Mouse (Mus musculus) urinary bladder, postnatal 10 days (tissue): ENCODE measurements around the gene Tsks.
A peak's percentile ranks its signal among the peaks of the same experiment; 100 is the strongest.

Experiments used
- DNase-seq: peaks from one replicate; pipeline ENCODE4 v3.0.0; 2022; ENCODE audit warnings: low spot score

Gene Tsks

DNA sequence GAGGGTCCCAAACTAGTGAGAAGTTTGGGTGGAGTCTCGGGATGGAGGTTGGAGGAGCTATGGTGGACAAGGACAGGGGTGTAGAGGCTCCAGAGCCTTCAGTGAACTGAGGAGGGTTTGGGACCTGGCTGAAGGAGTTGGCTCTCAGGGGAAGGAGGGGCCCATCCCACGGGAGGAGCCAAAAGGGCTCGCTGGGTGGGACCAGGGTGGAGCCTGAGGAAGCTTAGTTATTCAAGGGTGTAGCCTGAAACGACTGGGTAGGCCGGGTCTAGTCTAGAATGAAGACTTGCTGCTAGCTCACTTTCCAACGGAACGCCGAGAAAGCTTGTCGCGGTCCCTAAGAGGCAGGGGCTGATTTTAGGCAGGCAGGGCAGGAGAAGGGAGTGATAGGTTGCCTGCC lies 9.0 kb downstream of the Tsks start:
- DNase-seq, result no peak

DNA sequence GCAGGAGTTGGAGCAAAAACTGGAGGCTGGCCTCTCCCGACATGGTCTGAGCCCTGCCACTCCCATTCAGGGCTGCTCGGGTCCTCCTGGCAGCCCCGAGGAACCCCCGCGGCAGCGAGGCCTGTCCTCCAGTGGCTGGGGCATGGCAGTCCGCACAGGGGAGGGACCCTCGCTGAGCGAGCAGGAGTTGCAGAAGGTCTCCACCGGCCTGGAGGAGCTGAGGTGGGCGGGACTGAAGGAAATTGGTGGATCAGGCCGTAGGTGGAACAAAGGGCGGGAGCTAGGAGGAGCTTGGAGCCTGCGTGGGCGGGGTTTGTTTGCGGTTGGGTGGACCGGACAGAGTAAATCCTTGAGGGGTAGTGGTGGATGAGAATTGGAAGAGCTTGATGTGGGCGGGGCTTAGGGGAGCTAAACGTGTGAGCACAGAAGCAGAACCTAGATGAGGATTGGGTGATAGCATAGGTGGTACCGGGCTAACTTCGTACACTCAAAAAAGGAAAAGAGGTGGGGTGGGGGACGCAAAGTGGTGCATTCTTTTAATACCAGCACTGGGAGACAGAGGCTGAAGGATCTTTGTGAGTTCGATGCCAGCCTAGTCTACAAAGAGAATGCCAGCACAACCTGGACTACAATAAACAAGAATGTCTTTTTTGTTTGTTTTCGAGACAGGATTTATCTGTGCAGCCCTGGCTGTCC lies 9.8 kb downstream of the Tsks start:
- DNase-seq, result peak; percentile 76

DNA sequence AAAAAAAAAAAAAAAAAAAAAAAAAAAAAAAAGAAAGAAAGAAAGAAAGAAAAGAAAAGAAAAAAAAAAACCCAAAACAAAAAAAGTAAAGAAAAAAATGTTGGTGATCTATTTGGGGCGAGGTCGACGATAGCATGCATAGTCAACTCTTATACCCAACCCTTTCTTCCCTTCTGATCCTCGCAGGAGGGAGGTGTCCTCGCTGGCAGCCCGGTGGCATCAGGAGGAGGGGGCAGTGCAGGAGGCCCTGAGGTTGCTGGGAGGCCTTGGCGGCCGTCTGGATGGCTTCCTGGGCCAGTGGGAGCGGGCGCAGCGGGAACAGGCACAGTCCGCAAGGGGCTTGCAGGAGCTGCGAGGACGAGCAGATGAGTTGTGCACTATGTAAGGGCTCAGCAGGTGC lies 10.6 kb downstream of the Tsks start:
- DNase-seq, result no peak

DNA sequence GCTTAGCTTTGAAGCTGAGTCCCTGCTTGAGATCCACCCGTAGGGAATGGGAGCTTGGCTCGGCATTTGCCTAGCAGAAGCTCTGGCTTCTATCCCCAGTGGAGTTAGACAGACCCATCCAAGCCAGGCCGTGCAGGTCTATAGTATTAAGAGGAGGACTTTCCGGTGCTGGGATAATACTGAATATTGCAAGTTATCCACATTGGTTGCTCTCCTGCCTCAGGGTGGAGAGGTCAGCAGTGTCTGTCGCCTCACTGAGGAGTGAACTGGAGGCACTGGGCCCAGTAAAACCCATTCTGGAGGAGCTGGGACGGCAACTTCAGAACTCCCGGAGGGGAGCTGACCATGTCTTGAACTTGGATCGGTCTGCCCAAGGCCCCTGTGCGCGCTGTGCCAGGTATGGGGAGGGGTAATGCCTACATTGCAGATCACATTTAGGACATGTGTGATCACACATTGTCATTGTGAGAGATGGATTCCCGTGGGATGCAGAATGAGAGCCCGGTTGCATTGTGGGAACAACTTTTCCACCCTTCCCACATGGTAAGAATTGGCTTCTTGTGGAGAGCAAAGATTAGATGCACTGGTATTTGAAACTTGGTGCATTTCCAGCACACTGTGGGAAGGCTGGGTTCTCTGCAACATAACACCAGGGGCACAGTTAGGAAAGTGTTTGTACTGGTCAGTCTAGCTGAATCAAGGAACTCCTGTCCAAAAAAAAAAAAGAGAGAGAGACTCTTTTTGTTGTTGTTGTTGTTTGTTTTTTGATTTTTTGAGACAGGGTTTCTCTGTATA lies 11.3 kb downstream of the Tsks start:
- DNase-seq, result no peak

DNA sequence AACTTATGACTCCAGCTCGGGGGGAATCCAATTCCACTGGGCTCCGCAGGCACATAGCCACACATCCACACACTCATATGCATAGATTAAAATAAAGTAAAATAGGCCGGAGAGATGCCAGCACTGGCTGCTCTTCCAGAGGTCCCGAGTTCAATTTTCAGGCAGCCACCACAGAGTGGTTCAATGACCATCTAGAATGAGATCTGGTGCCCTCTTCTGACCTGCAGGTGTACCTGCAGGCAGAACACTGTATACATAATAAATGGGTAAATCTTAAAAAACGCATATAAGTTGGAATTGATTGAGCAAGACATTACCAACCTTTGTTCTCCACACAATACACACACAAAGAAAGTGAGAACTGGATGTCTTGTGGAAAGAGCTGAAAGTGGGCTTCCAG lies 12.6 kb downstream of the Tsks start:
- DNase-seq, result no peak

DNA sequence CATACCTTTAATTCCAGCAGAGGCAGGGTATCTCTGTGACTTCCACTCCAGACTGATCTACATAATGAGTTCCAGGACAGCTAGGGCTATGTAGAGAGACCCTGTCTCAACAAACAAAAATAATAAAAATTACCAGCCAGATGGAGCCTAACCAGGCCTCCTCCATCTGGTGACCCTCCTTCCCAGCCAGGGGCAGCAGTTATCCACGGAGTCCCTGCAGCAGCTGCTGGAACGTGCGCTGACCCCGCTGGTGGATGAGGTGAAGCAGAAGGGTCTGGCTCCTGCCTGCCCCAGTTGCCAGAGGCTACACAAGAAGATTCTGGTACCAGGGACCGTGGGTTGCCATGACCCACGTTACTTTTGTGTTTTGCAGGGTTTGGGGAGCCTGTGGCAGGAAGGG lies 13.3 kb downstream of the Tsks start:
- no peak for DNase-seq

DNA sequence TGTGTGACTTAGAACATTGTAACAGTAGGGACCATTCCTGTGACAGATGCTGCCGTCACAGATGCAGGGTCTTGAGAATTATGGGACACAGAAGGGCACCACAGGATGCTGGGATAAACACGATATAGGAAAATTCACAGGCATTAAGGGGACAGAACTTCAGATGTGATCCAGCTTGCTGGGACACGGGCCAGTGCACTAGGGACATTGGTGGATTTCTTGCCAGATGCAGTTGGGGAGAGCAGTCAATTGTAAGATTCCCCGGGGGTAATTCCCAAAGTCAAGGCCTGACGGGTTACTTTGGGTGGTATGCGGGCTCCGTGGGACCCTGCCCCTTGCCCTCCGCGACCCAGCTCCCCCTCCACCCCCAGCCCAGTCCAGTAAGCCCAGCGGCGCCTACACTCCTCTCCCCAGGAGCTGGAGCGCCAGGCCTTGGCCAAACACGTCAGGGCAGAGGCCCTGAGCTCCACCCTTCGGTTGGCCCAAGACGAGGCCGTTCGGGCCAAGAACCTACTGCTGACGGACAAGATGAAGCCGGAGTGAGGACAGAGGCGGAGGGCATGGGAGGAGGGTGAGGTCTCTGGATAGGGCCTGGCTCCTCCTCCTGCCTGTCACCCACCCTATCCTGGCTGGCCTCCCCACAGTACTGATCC lies 14.3 kb downstream of the Tsks start:
- DNase-seq, result no peak

DNA sequence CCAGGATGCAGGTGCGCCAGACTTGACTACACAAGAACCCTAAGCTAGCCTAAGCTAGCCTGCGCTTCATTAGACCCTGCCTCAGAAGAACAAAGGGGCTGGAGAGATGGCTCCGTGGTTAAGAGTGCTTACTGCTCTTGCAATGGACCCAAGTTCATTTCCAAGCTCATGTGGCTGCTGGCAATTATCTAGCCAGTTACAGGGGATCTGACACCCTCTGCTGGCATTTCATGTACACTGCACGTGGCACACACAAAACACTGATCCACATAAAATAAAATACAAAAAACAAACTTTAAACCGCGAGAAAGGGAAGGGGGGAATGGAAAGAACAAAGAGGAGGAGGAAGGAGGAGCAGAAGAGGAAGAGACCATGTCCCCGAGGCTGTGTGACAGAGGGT lies 15.2 kb downstream of the Tsks start:
- no peak for DNase-seq

DNA sequence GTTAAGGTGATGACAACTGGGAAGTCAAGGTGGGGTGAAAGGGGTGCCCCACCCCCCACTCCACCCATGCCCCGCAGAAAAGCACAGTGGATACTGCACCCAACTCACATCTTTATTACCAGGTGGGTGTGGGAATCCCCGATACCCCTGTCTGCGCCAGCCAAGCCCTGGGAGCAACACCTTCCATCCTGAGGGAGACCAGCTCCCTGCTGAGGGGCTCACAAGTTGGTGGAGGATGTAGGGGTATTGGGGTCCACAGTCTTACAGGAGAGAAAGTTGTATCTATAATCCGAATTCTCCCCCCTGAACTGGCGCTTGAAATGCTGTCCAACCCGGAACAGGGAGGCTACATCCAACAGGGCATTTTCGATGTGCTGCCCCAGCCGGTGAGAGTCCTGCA lies 16.3 kb downstream of the Tsks start:
- DNase-seq, result no peak

DNA sequence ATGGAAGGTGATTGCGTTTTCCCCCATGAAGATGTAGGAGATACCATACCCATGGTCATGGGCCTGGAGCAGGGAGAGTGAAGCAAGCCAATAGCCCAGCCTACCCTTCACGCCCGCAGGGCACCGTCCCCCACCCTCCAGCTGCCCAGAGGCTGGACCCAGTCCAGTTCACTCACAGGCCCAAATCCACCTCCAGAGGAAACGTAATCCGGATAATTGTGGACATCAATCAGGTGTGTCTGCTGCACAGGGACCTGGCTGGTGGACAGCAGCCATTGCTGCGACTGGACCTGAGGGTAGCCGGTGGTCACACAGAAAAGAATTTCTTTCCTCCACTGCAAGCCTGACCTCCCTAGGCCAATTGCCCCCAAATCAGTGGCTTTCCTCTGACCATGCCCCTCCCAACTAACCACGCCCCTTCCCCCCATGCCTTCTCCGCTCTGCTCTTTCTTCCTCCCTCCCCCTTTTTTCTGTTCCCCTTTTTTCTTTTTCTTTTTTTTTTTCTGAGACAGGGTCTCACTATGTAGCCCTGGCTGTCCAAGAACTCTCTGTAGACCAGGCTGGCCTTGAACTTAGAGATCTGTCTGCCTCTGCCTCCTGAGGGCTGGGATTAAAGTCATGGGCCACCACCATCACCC lies 17.0 kb downstream of the Tsks start:
- no peak for DNase-seq

DNA sequence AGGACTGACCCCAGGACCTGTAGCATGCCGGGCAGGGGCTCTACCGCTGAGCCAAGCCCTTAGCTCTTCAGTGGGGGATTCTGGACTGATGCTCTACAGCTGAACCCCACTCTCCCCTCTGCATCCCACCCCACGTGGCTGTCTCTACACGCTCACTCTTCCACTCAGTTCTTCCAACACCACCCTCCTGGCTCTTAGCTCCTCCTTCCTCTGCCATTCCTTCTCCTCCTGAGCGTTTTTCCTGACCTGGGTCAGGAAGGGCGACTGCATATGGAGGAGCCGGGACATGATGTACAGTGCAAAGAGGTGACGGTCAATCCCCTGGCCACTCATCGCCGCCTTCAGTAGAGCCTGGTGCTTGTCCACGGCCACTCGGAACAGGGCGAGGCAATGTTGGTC lies 17.5 kb downstream of the Tsks start:
- no peak for DNase-seq

DNA sequence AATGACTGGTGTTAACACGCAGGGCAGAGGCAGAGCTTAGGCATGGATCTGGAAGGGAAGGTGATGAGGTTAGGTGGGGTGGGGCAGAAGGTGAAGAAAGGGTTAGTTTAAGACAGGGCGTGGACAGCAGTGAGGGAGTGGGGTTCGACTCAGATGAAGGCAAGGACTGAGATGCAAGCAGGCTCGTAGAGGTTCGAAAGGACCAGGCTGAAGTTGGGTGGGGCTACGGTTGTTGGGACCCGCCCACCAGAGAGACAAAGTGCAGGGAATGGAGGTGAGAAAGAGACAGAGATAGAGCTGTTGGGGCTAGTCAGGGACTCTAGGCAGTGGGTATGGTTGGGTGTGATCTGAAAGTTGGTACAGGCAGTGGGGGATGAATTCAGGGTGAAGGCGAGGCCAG lies 19.3 kb downstream of the Tsks start:
- no peak for DNase-seq

DNA sequence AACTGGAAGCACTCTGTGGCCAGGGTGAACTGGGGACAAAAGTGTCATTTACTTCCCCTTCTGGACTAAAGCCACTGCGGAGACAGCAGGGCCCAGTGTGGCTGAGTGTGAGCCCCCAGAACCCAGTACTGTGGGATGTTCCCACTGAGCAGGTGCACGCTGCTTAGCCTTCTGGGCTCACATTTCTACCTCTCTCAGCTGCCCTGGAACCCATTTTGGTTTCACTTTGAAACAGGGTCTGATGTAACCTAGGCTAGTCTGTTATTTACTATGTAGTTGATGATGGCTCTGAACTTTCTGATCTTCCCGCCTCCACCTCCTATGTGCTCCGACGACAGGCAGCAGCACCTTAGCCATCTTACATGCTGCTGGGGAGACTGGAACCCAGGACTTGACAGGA lies 19.8 kb downstream of the Tsks start:
- DNase-seq, result no peak

DNA sequence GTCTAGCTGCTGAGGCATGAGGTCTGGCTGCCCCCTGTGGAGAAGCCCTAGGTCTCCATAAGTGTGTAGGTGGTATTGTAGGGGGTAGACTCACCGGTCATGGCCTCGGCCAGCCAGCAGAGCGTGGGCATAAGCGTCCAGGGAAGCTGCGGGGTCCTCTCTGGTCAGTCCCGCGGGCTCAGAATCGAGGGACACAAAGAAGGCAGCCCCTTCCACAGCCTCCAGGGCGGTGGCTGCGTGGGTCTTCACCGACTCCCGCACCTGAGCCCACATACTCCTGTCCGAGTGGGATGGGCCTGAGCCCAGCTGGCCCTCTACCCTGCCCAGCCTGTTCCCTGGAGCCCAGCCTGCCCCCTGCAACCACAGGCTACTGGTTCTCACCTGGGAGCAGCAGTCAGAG lies 22.0 kb downstream of the Tsks start:
- DNase-seq, result no peak

DNA sequence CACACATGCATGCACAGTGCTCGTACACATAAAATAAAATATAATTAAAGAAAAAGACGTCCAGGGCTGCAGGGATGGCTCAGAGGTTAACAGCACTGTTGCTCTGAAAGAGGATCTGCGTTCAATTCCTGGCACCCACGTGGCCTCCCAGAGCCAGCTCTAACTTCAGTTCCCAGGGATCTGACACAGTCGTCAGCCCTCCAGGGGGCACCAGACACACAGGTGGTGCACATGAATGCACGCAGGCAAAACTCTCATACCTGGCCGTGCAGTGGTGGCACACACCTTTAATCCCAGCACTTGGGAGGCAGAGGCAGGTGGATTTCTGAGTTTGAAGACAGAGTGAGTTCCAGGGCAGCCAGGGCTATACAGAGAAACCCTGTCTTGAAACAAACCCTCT lies 23.0 kb downstream of the Tsks start:
- no peak for DNase-seq

DNA sequence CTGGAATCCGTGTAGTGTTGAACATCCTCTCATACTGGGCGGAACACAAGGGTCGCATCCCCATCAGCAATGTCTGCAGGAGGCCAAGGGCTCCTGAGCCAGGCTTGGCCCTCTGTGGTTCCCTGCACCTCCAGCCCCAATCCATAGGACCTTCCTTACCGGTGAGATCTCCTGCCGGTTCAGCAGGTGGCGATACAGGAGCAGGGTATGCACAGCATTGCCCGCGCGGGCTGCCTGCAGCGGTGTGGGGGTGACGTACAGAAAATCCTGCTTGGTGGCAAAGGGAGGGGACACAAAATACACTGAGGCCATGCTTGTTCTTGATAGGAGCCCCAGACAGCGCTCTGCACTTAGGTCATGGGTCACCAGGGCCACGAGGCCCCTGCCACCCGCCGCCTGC lies 23.6 kb downstream of the Tsks start:
- no peak for DNase-seq

DNA sequence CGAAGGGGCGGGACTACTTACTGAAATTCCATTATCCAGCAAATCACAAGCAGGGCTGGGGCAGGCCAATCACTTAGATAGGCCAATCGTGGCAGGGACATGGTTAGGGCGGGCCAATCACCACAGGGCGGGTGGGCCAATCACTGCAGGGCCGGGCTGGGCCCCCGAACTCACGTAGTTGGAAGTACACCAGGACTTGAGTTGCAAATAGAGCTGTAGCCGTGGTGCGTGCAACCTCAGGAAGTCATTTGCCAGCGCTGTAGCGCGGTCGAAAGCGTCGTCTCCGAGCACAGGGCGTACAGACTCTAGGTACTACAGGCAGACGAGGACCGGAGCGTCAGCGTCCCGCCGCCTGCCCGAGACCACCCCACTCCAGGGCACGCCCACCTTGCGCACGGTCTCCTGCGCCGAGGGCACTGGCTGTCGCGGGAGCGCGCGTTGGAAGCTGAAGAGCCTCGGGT lies 27.3 kb downstream of the Tsks start:
- DNase-seq, result peak; percentile 45

DNA sequence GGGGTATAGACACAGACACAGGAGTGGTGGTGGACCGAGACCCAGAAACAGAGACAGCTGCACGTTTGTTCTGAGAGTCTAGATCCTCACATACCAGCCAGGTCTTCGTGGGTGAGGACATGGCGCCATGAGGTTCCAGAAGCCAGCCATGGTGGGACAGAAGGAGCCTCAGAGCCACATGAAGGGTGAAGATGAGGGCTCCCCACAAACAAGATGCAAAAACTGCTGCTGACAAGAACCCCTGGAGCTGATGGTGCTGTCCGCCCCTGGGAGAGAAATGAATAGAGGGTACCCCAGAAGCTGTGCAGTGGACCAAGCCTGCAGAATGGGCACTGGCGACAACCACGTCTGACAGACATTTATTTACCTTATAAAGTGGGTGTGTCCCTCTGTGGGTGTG lies 28.1 kb downstream of the Tsks start:
- no peak for DNase-seq

DNA sequence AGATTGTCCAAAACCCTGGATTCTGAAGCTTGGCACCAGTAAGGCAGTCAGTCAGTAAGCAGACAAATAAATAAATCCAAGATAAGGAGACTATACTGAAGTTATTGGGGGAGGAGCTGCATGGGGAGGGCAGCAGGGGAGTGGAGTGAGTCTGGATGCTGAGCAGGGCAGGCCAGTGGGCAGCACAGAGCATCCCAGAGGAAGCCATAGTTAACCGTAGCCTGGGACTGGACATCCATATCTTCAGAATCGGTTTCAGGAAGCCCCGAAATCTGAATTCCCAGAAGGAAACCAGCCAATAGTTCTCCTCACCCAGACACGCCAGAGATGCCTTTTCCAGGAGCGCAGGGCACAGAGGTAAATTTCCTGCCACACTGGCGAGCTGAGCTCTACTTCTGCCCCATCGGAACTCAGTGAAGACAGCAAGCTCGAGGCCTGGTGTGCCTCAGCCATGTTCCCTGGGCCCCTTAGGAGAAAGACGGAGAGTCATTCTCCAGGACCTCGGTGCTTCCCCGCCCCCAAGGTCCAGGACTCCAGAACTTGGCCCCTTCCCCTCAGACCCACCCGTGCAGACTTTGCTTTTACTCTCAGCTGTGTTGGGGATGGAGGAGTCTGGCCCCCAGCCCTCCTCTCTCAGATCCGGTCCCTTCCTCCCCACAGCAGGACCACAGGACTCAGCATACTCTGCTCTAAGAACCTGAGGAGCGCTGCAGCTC lies 30.6 kb downstream of the Tsks start:
- DNase-seq, result no peak

DNA sequence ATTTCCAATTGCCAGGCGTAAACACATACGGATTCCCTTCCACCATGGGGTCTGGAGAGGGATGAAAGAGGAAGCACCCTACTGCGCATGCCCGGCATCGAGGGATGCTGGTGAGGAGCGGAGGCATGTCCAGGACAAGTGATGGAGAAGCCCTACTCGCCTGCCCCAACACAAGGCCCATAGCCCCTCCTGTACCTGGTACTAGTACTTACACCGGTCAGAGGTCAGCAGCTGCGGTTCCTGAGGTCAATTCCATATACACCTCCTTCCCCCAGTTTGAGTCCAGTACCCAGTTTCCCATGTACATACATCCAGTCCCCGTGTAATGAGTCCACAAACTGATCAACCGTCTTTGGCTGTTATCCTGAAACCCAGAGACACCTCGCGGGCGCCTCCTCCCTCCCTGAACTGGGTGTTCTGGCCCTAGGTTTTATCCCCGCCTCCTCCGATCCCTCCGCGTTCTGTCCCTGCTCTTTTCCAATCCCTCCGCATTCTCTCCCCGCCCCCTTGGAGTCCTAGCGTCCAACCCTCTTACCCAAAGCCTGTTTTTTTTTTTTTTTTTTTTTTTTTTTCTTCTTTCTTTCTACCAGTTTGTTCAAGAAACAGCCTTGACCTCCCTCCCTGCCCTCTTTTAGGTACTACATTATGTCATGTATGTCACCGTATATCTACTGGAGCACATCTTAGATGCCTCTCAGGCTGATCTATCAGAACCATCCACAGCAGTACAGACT lies 31.5 kb downstream of the Tsks start, which contains the start of gene Cpt1c:
Cpt1c (minus strand) TSS at position 469 of the 734 bp plus-strand sequence.
- no peak for DNase-seq

DNA sequence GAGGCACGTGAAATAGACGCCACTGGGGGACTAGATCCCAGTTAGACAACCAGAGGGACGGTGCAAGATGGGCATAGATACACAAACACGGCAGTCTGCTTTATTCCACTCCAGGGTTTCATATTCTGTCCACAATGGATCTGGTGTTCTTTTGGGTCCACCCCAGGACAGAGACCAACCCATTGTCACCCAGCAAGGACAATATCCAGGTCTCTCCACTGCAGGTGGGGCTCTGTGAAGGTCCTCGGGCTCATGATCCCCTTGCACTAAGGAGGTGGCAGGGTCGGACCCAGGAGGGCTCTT lies 32.1 kb downstream of the Tsks start:
- no peak for DNase-seq

DNA sequence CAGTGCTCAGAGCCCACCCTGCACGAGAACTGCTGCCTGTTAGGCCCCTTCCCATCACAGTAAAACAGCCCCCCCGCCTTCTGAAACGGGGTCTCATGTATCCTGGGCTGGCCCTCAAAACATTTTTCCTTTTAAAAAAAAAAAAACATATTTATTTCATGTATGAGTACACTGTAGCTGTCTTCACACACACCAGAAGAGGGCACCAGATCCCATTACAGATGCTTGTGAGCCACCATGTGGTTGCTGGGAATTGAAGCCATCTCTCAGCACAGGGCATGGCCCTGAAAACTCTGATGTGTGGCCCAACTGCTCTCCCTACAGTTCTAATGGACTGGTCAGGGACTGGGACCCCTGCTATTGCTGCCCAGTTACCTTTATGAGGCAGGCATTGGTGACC lies 35.3 kb downstream of the Tsks start:
- DNase-seq, result no peak
